Comparison of ENCODE assay signal across 8 mouse cellular contexts in the genomic region with DNA sequence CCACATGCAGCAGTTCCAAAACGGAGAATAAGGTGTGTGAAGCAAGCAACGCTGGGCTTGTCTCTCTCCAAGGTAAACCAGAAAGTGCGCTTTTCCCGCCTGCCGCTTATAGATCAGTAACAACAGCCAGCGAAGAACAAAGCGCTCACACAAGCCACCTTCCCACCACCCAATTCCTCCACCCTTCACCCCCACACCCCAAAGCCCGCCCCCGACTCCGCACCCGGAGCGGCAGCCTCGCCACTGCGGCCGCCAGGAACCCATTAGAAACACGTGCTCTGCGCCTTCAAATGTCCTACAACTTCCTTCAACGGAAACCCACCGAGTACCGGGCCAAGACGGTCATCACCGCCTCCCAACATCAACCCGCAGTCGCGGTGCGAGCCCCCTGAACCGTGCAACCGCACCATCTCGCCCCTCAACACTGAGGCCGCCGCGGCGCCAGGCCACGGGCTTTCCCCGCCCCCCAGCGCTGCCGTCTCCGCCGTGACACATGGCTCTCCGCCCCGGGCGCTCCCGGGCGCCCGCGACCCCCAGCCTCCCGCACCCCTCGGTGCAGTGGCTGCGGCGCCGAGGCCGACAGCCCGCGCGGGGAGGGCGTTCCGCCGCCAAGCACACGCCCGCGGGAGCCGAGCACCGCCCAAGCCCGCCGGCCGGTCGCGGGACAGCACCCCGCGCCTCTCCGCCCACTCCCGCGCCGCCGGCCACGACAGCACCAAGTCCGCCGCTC. TPM values are rescaled to one million over a fixed set of nuclear protein-coding genes. Genes with fewer than 3 reads are reported as not detected.
DNase-seq lines count a peak whose midpoint lies in the region; ATAC-seq and TF ChIP-seq lines count a peak whose summit lies in the region.

No protein-coding gene starts in this region.

- no peak for TF ChIP-seq CTCF in G1E (IDR thresholded peaks at IDR 0.05; ENCODE audit: low read depth, low read length)

- intact Hi-C loops in heart, postnatal 25 days (cut with DNase I), result loop anchor here (2.0 kb wide), 3 partner anchors 40 to 66 kb away; no protein-coding TSS in a partner anchor

- peak overlapping the region; percentile 96 for H3K4me3 ChIP-seq in G1E (ENCODE audit: low read depth, low read length)
- H3K4me3 ChIP-seq in forebrain, embryonic 14.5 days (ENCODE audit: low read depth, low read length), result peak overlapping the region; percentile 100

- ATAC-seq in G1E (ENCODE audit: extremely low read depth, insufficient number of reproducible peaks, low FRiP score, poor library complexity, severe bottlenecking), result no peak
- ATAC-seq in cerebellum, adult (ENCODE audit: insufficient number of reproducible peaks, low FRiP score, low TSS enrichment), result peak; percentile 5
- no peak; the same call in none of the 2 replicates for ATAC-seq in forebrain, embryonic 14.5 days

- peak overlapping the region; percentile 63 for H3K4me2 ChIP-seq in forebrain, embryonic 14.5 days (ENCODE audit: low read length)

- H3K9ac ChIP-seq in forebrain, embryonic 14.5 days (ENCODE audit: low read length), result peak overlapping the region; percentile 97

- H3K9me3 ChIP-seq in G1E (replicated peaks), result no peaks in the 10 kb centered on the region
- no peaks in the 10 kb centered on the region for H3K9me3 ChIP-seq in forebrain, embryonic 14.5 days (replicated peaks; ENCODE audit: control insufficient read depth, low read length)

- H3K4me1 ChIP-seq in G1E (ENCODE audit: insufficient read depth, low read depth, low read length), result peaks cover 23% of the 10 kb centered on the region
- peaks cover 10% of the 10 kb centered on the region for H3K4me1 ChIP-seq in forebrain, embryonic 14.5 days (ENCODE audit: control insufficient read depth, insufficient read depth, low read length)

- peak overlapping the region; percentile 100 for H3K27ac ChIP-seq in forebrain, embryonic 14.5 days (ENCODE audit: low read depth, low read length)

- peaks cover 19% of the 10 kb centered on the region for H3K36me3 ChIP-seq in G1E (replicated peaks)
- H3K36me3 ChIP-seq in forebrain, embryonic 14.5 days (ENCODE audit: control insufficient read depth, insufficient read depth, low read length), result peaks cover 19% of the 10 kb centered on the region

- H3K27me3 ChIP-seq in G1E (ENCODE audit: insufficient read depth, low read length), result no peaks in the 10 kb centered on the region; the same call in 1 of the 2 replicates
- H3K27me3 ChIP-seq in forebrain, embryonic 14.5 days (replicated peaks; ENCODE audit: control insufficient read depth, insufficient read depth, low read length), result no peaks in the 10 kb centered on the region

- under 1% methylated on average over 78 of the region's 78 CpGs for WGBS in forebrain, embryonic 14.5 days

- DNase-seq in G1E (ENCODE audit: low spot score), result peak; percentile 22
- DNase-seq in forebrain, embryonic 14.5 days (ENCODE audit: low spot score), result peak; percentile 51
- peak; percentile 1 for DNase-seq in heart, postnatal 25 days (ENCODE audit: low spot score)
- peak; percentile 21 for DNase-seq in layer of hippocampus, adult 11-12 months (ENCODE audit: low spot score)
- peak; percentile 18 to 31 for DNase-seq in lung, adult 18-20 months
- peak; percentile 15 for DNase-seq in ovary, postnatal 10 days (ENCODE audit: low spot score)
- peak; percentile 51 for DNase-seq in thymus, postnatal 0 days (ENCODE audit: low spot score)

RNA-seq across cellular contexts. Expression of gene Syncrip, which starts 1.1 kb away (rescaled TPM):
- total RNA-seq in G1E (2014; fragmentation: Nextera tagmentation) (251 and 283 TPM in 2 replicates), G1E (2017) (152 and 197 TPM in 2 replicates)
- polyA plus RNA-seq in G1E (2012), result 148 and 152 TPM in 2 replicates
- polyA plus RNA-seq in forebrain, embryonic 14.5 days (2014; fragmentation: Nextera tagmentation; extraction: Ambion mirVana), result 139 and 157 TPM in 2 replicates
- total RNA-seq in heart, postnatal 25 days (2021), result 10 to 100 TPM; 53.0 to 64.1 TPM
- polyA plus RNA-seq in thymus, postnatal 0 days (2015; fragmentation: Nextera tagmentation; extraction: Ambion mirVana), result 114 and 132 TPM in 2 replicates

RNA-seq across cellular contexts. Expression of gene Gm20537, which starts 24.8 kb away (rescaled TPM):
- total RNA-seq in G1E (2014; fragmentation: Nextera tagmentation), result 1.5 TPM in 1 of 2 replicates, not detected in the other
- 0.41 and 0.87 TPM in 2 replicates for total RNA-seq in G1E (2017)
- polyA plus RNA-seq in G1E (2012), result 14.1 and 22.0 TPM in 2 replicates
- polyA plus RNA-seq in forebrain, embryonic 14.5 days (2014; fragmentation: Nextera tagmentation; extraction: Ambion mirVana), result 0.50 and 0.89 TPM in 2 replicates
- not detected for total RNA-seq in heart, postnatal 25 days (2021)
- 0.45 TPM in 1 of 2 replicates, not detected in the other for polyA plus RNA-seq in thymus, postnatal 0 days (2015; fragmentation: Nextera tagmentation; extraction: Ambion mirVana)

RNA-seq across cellular contexts. Expression of gene Snx14, which starts 42.5 kb away (rescaled TPM):
- 47.4 and 57.4 TPM in 2 replicates for total RNA-seq in G1E (2014; fragmentation: Nextera tagmentation)
- 37.8 and 51.0 TPM in 2 replicates for total RNA-seq in G1E (2017)
- 8.3 and 8.5 TPM in 2 replicates for polyA plus RNA-seq in G1E (2012)
- polyA plus RNA-seq in forebrain, embryonic 14.5 days (2014; fragmentation: Nextera tagmentation; extraction: Ambion mirVana), result 22.1 and 25.1 TPM in 2 replicates
- 10 to 100 TPM; 24.5 to 25.6 TPM for total RNA-seq in heart, postnatal 25 days (2021)
- 16.0 TPM in 2 replicates for polyA plus RNA-seq in thymus, postnatal 0 days (2015; fragmentation: Nextera tagmentation; extraction: Ambion mirVana)

Comparison
In these comparisons a context has a peak if more than half of its experiments do, and no peak if none do; other contexts are left out.
1. DNase-seq: peak in every context shown above with its lines; median percentile 51 in forebrain, embryonic 14.5 days; 51 in thymus, postnatal 0 days; 24 in lung, adult 18-20 months; 22 in G1E; 21 in layer of hippocampus, adult 11-12 months; 15 in ovary, postnatal 10 days; 1 in heart, postnatal 25 days.